Mouse (Mus musculus) cortical plate, adult 2 months (tissue): ENCODE data around the gene Zfp593.

Source experiments
- CTCF ChIP-seq: fragments of 200-500 bp; IDR thresholded peaks from 2 replicates; pipeline ENCODE4 v1.5.1; 2011; ENCODE audit warnings: mild to moderate bottlenecking, control low read depth, low read length; ENCODE audit not compliant: insufficient read depth; ENCODE audit errors: extremely low read depth
- POLR2A ChIP-seq: fragments of 200-500 bp; IDR thresholded peaks from 2 replicates; pipeline ENCODE4 v1.6.1; 2011; ENCODE audit warnings: mild to moderate bottlenecking, low read length, control low read depth; ENCODE audit not compliant: insufficient read depth; ENCODE audit errors: extremely low read depth

- TF ChIP-seq CTCF (no peak), POLR2A (no peak)
These were observed 13.0 kb upstream of the Zfp593 start for GRCm38 (mm10) chr4:134258354-134258753.
